Mouse (Mus musculus): ENCODE measurements around the gene Slc5a4b. TPM values are rescaled to one million over a fixed set of nuclear protein-coding genes. Genes with fewer than 3 reads are reported as not detected.

Gene Slc5a4b
- polyA plus RNA-seq, 2 experiments, result not detected

GRCm38 (mm10) chr10:76021728-76022127, 89.0 kb downstream of the Slc5a4b start:
- no peak for DNase-seq (ENCODE audit: low spot score)
- H3K9ac ChIP-seq (ENCODE audit: low read depth, low read length, severe bottlenecking), result no peak overlapping the region

GRCm38 (mm10) chr10:76016886-76017285, 93.9 kb downstream of the Slc5a4b start:
- no peaks in the 10 kb centered on the region for H3K9me3 ChIP-seq (ENCODE audit: control insufficient read depth, low read length)
- H3K27ac ChIP-seq (replicated peaks; ENCODE audit: low read depth, low read length), result no peak overlapping the region
- DNase-seq (ENCODE audit: low spot score) (no peak), ATAC-seq (ENCODE audit: low FRiP score, low read depth) (no peak)
- no peaks in the 10 kb centered on the region for H3K36me3 ChIP-seq (ENCODE audit: control insufficient read depth, insufficient read depth, low read length)
- H3K4me2 ChIP-seq (replicated peaks; ENCODE audit: low read depth, low read length, severe bottlenecking), result no peak overlapping the region
- H3K27me3 ChIP-seq (ENCODE audit: control insufficient read depth, insufficient read depth, low read length), result no peaks in the 10 kb centered on the region
- no peak for TF ChIP-seq POLR2A (IDR thresholded peaks at IDR 0.05; ENCODE audit: borderline replicate concordance, extremely low read depth, insufficient read depth, insufficient read length)
- WGBS, result 83% methylated on average over 3 of the region's 3 CpGs
- H3K4me3 ChIP-seq (replicated peaks; ENCODE audit: low read length), result no peak overlapping the region
- no peaks in the 10 kb centered on the region for H3K4me1 ChIP-seq (ENCODE audit: control insufficient read depth, insufficient read depth, low read length)
- no peak overlapping the region for H3K9ac ChIP-seq (ENCODE audit: low read depth, low read length, severe bottlenecking)

More at GRCm38 (mm10) chr10:76021728-76022127, 89.0 kb downstream of the Slc5a4b start:
- H3K36me3 ChIP-seq (ENCODE audit: control insufficient read depth, insufficient read depth, low read length), result no peaks in the 10 kb centered on the region
- no peaks in the 10 kb centered on the region; the same call in 1 of the 2 replicates for H3K9me3 ChIP-seq (ENCODE audit: control insufficient read depth, low read length)
- no peak for TF ChIP-seq POLR2A (IDR thresholded peaks at IDR 0.05; ENCODE audit: borderline replicate concordance, extremely low read depth, insufficient read depth, insufficient read length)
- ATAC-seq (ENCODE audit: low FRiP score, low read depth), result no peak
- H3K27ac ChIP-seq (replicated peaks; ENCODE audit: low read depth, low read length), result no peak overlapping the region
- H3K4me2 ChIP-seq (replicated peaks; ENCODE audit: low read depth, low read length, severe bottlenecking), result no peak overlapping the region
- H3K27me3 ChIP-seq (ENCODE audit: control insufficient read depth, insufficient read depth, low read length), result no peaks in the 10 kb centered on the region
- 75% methylated on average over 3 of the region's 3 CpGs for WGBS
- no peak overlapping the region for H3K4me3 ChIP-seq (replicated peaks; ENCODE audit: low read length)
- no peaks in the 10 kb centered on the region for H3K4me1 ChIP-seq (ENCODE audit: control insufficient read depth, insufficient read depth, low read length)

GRCm38 (mm10) chr10:76012922-76013321, 97.8 kb downstream of the Slc5a4b start:
- Histone ChIP-seq H3K4me1 (ENCODE audit: control insufficient read depth, insufficient read depth, low read length) (no peaks in the 10 kb centered on the region), H3K36me3 (ENCODE audit: control insufficient read depth, insufficient read depth, low read length) (no peaks in the 10 kb centered on the region), H3K4me2 (replicated peaks; ENCODE audit: low read depth, low read length, severe bottlenecking) (no peak overlapping the region), H3K9ac (ENCODE audit: low read depth, low read length, severe bottlenecking) (no peak overlapping the region), H3K4me3 (replicated peaks; ENCODE audit: low read length) (no peak overlapping the region), H3K9me3 (ENCODE audit: control insufficient read depth, low read length) (no peaks in the 10 kb centered on the region), H3K27me3 (ENCODE audit: control insufficient read depth, insufficient read depth, low read length) (no peaks in the 10 kb centered on the region), H3K27ac (replicated peaks; ENCODE audit: low read depth, low read length) (no peak overlapping the region)
- TF ChIP-seq POLR2A (IDR thresholded peaks at IDR 0.05; ENCODE audit: borderline replicate concordance, extremely low read depth, insufficient read depth, insufficient read length), result no peak
- WGBS, result 75% methylated on average over 6 of the region's 6 CpGs
- DNase-seq (ENCODE audit: low spot score) (no peak), ATAC-seq (ENCODE audit: low FRiP score, low read depth) (no peak)

GRCm38 (mm10) chr10:76009812-76010211, 100.9 kb downstream of the Slc5a4b start:
- Histone ChIP-seq H3K27ac (replicated peaks; ENCODE audit: low read depth, low read length) (no peak overlapping the region), H3K9ac (ENCODE audit: low read depth, low read length, severe bottlenecking) (no peak overlapping the region), H3K36me3 (ENCODE audit: control insufficient read depth, insufficient read depth, low read length) (no peaks in the 10 kb centered on the region), H3K4me3 (replicated peaks; ENCODE audit: low read length) (no peak overlapping the region), H3K4me2 (replicated peaks; ENCODE audit: low read depth, low read length, severe bottlenecking) (no peak overlapping the region), H3K27me3 (ENCODE audit: control insufficient read depth, insufficient read depth, low read length) (no peaks in the 10 kb centered on the region), H3K9me3 (ENCODE audit: control insufficient read depth, low read length) (no peaks in the 10 kb centered on the region), H3K4me1 (ENCODE audit: control insufficient read depth, insufficient read depth, low read length) (no peaks in the 10 kb centered on the region)
- 68% methylated on average over 3 of the region's 3 CpGs for WGBS
- no peak for TF ChIP-seq POLR2A (IDR thresholded peaks at IDR 0.05; ENCODE audit: borderline replicate concordance, extremely low read depth, insufficient read depth, insufficient read length)
- ATAC-seq (ENCODE audit: low FRiP score, low read depth) (no peak), DNase-seq (ENCODE audit: low spot score) (no peak)

Small RNA genes within 50 kb of the gene (microRNA-seq; reads per million reads assigned to microRNA genes)
- not detected for gene Mir6409

Other genes with a start within 250 kb of the Slc5a4b start
- 6.7 and 9.0 TPM in 2 replicates for gene Derl3, start 217.5 kb downstream of the Slc5a4b start, polyA plus RNA-seq (2012; rRNA removed)
- gene Derl3, start 217.5 kb downstream of the Slc5a4b start, polyA plus RNA-seq (2014; fragmentation: Nextera tagmentation; extraction: Ambion mirVana), result 2.2 and 3.0 TPM in 2 replicates
- gene Smarcb1, start 189.3 kb downstream of the Slc5a4b start, polyA plus RNA-seq (2012; rRNA removed), result 116 and 120 TPM in 2 replicates
- gene Smarcb1, start 189.3 kb downstream of the Slc5a4b start, polyA plus RNA-seq (2014; fragmentation: Nextera tagmentation; extraction: Ambion mirVana), result 177 and 193 TPM in 2 replicates
- 11.7 and 13.6 TPM in 2 replicates for gene Chchd10, start 177.8 kb downstream of the Slc5a4b start, polyA plus RNA-seq (2012; rRNA removed)
- gene Chchd10, start 177.8 kb downstream of the Slc5a4b start, polyA plus RNA-seq (2014; fragmentation: Nextera tagmentation; extraction: Ambion mirVana), result 16.2 and 24.8 TPM in 2 replicates
- gene Mmp11, start 174.5 kb downstream of the Slc5a4b start, polyA plus RNA-seq (2012; rRNA removed), result 240 and 307 TPM in 2 replicates
- gene Mmp11, start 174.5 kb downstream of the Slc5a4b start, polyA plus RNA-seq (2014; fragmentation: Nextera tagmentation; extraction: Ambion mirVana), result 213 and 279 TPM in 2 replicates
- 0.16 TPM in 1 of 2 replicates, not detected in the other for gene Gm867, start 170.3 kb downstream of the Slc5a4b start, polyA plus RNA-seq (2012; rRNA removed)
- 0.33 TPM in 1 of 2 replicates, not detected in the other for gene Gm867, start 170.3 kb downstream of the Slc5a4b start, polyA plus RNA-seq (2014; fragmentation: Nextera tagmentation; extraction: Ambion mirVana)
- gene Vpreb3, start 167.9 kb downstream of the Slc5a4b start, polyA plus RNA-seq (2012; rRNA removed), result 0.15 and 0.22 TPM in 2 replicates
- gene Vpreb3, start 167.9 kb downstream of the Slc5a4b start, polyA plus RNA-seq (2014; fragmentation: Nextera tagmentation; extraction: Ambion mirVana), result 0.35 and 0.76 TPM in 2 replicates
- gene Gm5134, start 156.4 kb downstream of the Slc5a4b start, polyA plus RNA-seq (2012; rRNA removed), result 0.04 and 0.09 TPM in 2 replicates
- gene Gm5134, start 156.4 kb downstream of the Slc5a4b start, polyA plus RNA-seq (2014; fragmentation: Nextera tagmentation; extraction: Ambion mirVana), result 0.10 TPM in 1 of 2 replicates, not detected in the other
- 13.7 and 15.5 TPM in 2 replicates for gene Zfp280b, start 78.3 kb downstream of the Slc5a4b start, polyA plus RNA-seq (2012; rRNA removed)
- gene Zfp280b, start 78.3 kb downstream of the Slc5a4b start, polyA plus RNA-seq (2014; fragmentation: Nextera tagmentation; extraction: Ambion mirVana), result 19.6 and 20.6 TPM in 2 replicates
- gene Slc5a4a, start 36.5 kb upstream of the Slc5a4b start, polyA plus RNA-seq (2012; rRNA removed), result 0.03 TPM in 1 of 2 replicates, not detected in the other
- not detected in 2 replicates for gene Slc5a4a, start 36.5 kb upstream of the Slc5a4b start, polyA plus RNA-seq (2014; fragmentation: Nextera tagmentation; extraction: Ambion mirVana)
- gene Prmt2, start 126.9 kb upstream of the Slc5a4b start, polyA plus RNA-seq (2012; rRNA removed), result 61.4 and 70.6 TPM in 2 replicates
- 57.9 and 61.9 TPM in 2 replicates for gene Prmt2, start 126.9 kb upstream of the Slc5a4b start, polyA plus RNA-seq (2014; fragmentation: Nextera tagmentation; extraction: Ambion mirVana)
- 20.1 and 21.5 TPM in 2 replicates for gene S100b, start 142.9 kb upstream of the Slc5a4b start, polyA plus RNA-seq (2012; rRNA removed)
- 8.5 and 9.9 TPM in 2 replicates for gene S100b, start 142.9 kb upstream of the Slc5a4b start, polyA plus RNA-seq (2014; fragmentation: Nextera tagmentation; extraction: Ambion mirVana)
- 32.2 and 37.1 TPM in 2 replicates for gene Dip2a, start 234.3 kb upstream of the Slc5a4b start, polyA plus RNA-seq (2012; rRNA removed)
- 8.3 TPM in 2 replicates for gene Dip2a, start 234.3 kb upstream of the Slc5a4b start, polyA plus RNA-seq (2014; fragmentation: Nextera tagmentation; extraction: Ambion mirVana)

All from limb, embryonic 14.5 days (tissue).